Comparison of ENCODE assay signal across 8 mouse cellular contexts in genomic region chr2:24502963-24503471, GRCm38 (mm10). TPM values are rescaled to one million over a fixed set of nuclear protein-coding genes. Genes with fewer than 3 reads are reported as not detected.
DNase-seq lines count a peak whose midpoint lies in the region; ATAC-seq and TF ChIP-seq lines count a peak whose summit lies in the region.

No protein-coding gene starts in this region.

- 10% methylated on average over 5 of the region's 5 CpGs for WGBS in forebrain, embryonic 13.5 days
- 15% methylated on average over 5 of the region's 5 CpGs for WGBS in hindbrain, postnatal 0 days

- no peak overlapping the region for H3K27ac ChIP-seq in forebrain, embryonic 13.5 days
- H3K27ac ChIP-seq in hindbrain, postnatal 0 days = no peak overlapping the region

- peak; percentile 78 for ATAC-seq in forebrain, embryonic 13.5 days
- ATAC-seq in hindbrain, postnatal 0 days = peak; percentile 93
- ATAC-seq in granulocyte monocyte progenitor cell, adult 5-6 weeks (replicated peaks; ENCODE audit: poor library complexity, severe bottlenecking) = no peak; the same call in 1 of the 2 replicates

- no peak for TF ChIP-seq CTCF in hindbrain, postnatal 0 days (IDR thresholded peaks at IDR 0.05; ENCODE audit: low read depth)

- no peak overlapping the region for H3K9ac ChIP-seq in forebrain, embryonic 13.5 days
- no peak overlapping the region for H3K9ac ChIP-seq in hindbrain, postnatal 0 days (replicated peaks; ENCODE audit: low read length)

- H3K4me3 ChIP-seq in forebrain, embryonic 13.5 days = no peak overlapping the region
- H3K4me3 ChIP-seq in hindbrain, postnatal 0 days (ENCODE audit: low read length) = no peak overlapping the region

- no peaks in the 10 kb centered on the region for H3K36me3 ChIP-seq in forebrain, embryonic 13.5 days (ENCODE audit: poor library complexity, severe bottlenecking)
- no peaks in the 10 kb centered on the region for H3K36me3 ChIP-seq in hindbrain, postnatal 0 days (ENCODE audit: insufficient read depth, low read length)

- no peaks in the 10 kb centered on the region for H3K9me3 ChIP-seq in forebrain, embryonic 13.5 days (replicated peaks)
- H3K9me3 ChIP-seq in hindbrain, postnatal 0 days (ENCODE audit: low read length) = no peaks in the 10 kb centered on the region

- peak; percentile 14 for DNase-seq in ovary, postnatal 36 days (ENCODE audit: low spot score)
- no peak for DNase-seq in ovary, postnatal 10 days (ENCODE audit: low spot score)
- DNase-seq in hindbrain, postnatal 0 days (ENCODE audit: low spot score) = peak; percentile 66
- DNase-seq in lung, postnatal 25 days (ENCODE audit: low spot score) = peak; percentile 62
- no peak for DNase-seq in thymus, postnatal 0 days (ENCODE audit: low spot score)
- no peak for DNase-seq in right cerebral cortex, adult 2 months (ENCODE audit: low spot score in 2 of 2)

- H3K4me2 ChIP-seq in forebrain, embryonic 13.5 days = no peak overlapping the region
- no peak overlapping the region for H3K4me2 ChIP-seq in hindbrain, postnatal 0 days (ENCODE audit: low read depth, low read length)

- peaks cover 11% of the 10 kb centered on the region for H3K4me1 ChIP-seq in forebrain, embryonic 13.5 days
- H3K4me1 ChIP-seq in hindbrain, postnatal 0 days (ENCODE audit: insufficient read depth, low read length) = 0 out of 2 replicates have a peak, but pooled peaks cover 7% of the 10 kb centered on the region

- no peaks in the 10 kb centered on the region for H3K27me3 ChIP-seq in forebrain, embryonic 13.5 days
- no peaks in the 10 kb centered on the region for H3K27me3 ChIP-seq in hindbrain, postnatal 0 days (ENCODE audit: insufficient read depth, low read length)

RNA-seq across cellular contexts. Expression of gene Pax8, which starts 27.6 kb away (rescaled TPM):
- polyA plus RNA-seq in forebrain, embryonic 13.5 days (2015; fragmentation: Nextera tagmentation; extraction: Ambion mirVana) = 0.09 TPM in 2 replicates
- 32.0 and 44.4 TPM in 2 replicates for total RNA-seq in hindbrain, postnatal 0 days (2014; rRNA removed)
- 14.8 and 16.3 TPM in 2 replicates for polyA plus RNA-seq in hindbrain, postnatal 0 days (2015; fragmentation: Nextera tagmentation; extraction: Ambion mirVana)
- 0.07 and 0.17 TPM in 2 replicates for polyA plus RNA-seq in thymus, postnatal 0 days (2015; fragmentation: Nextera tagmentation; extraction: Ambion mirVana)
- total RNA-seq in granulocyte monocyte progenitor cell, adult 5-6 weeks (2014; fragmentation: Nextera tagmentation) = 1.0 TPM in 1 of 2 replicates, not detected in the other
- 0.34 TPM in 1 of 2 replicates, not detected in the other for total RNA-seq in granulocyte monocyte progenitor cell, adult 5-6 weeks (2017)

Comparison
In these comparisons a context has a peak if more than half of its experiments do, and no peak if none do; other contexts are left out.
1. DNase-seq: peak in ovary, postnatal 36 days (single experiment), hindbrain, postnatal 0 days (single experiment) and lung, postnatal 25 days (single experiment); none in ovary, postnatal 10 days (single experiment), thymus, postnatal 0 days (single experiment) and right cerebral cortex, adult 2 months (0 of 2).
2. RNA of gene Pax8, which starts 27.6 kb away (polyA plus RNA-seq): 14.8 to 16.3 TPM in hindbrain, postnatal 0 days; 0.09 TPM in forebrain, embryonic 13.5 days and 0.07 to 0.17 TPM in thymus, postnatal 0 days; every median in the first group is over 10 times any median in the second.